Mouse (Mus musculus): ENCODE results near the gene Rtn4. TPM values are rescaled to one million over a fixed set of nuclear protein-coding genes. Genes with fewer than 3 reads are reported as not detected.
"Not testable (repeated sequence)": the region's sequence is repeated elsewhere in the genome, so short reads cannot be mapped to it uniquely, and the experiment has no call there.

The Rtn4 gene
- polyA plus RNA-seq (2011; ENCODE audit: insufficient read depth, insufficient read length, low read depth, missing spikeins) = 384 and 410 TPM in 2 replicates

DNA sequence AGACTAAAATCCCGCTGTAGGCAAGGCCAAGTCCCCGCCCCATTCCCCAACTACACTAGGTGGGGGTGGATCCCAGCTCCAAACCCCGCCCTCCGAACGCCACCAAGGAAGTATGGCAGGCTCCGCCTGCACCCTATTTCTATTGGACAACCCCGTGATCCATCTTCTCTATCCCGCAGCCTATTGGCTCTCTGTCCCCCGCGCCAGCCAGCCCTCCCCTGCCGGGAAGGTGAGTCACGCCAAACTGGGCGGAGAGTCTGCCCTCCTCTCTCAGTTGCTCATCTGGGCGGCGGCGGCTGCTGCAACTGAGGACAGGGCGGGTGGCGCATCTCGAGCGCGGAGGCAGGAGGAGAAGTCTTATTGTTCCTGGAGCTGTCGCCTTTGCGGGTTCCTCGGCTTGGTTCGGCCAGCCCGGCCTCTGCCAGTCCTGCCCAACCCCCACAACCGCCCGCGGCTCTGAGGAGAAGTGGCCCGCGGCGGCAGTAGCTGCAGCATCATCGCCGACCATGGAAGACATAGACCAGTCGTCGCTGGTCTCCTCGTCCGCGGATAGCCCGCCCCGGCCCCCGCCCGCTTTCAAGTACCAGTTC, at the start of gene Rtn4:
Gene Rtn4, plus strand, starts transcription at position 265 of the 590 bp plus-strand sequence.
- Histone ChIP-seq H3K9me3 (replicated peaks; ENCODE audit: control insufficient read depth, insufficient read depth, low read length, poor library complexity, severe bottlenecking) (no peaks in the 10 kb centered on the region), H3K27ac (ENCODE audit: insufficient read depth, low read length) (peak within 1 kb of the TSS; percentile 94), H3K4me1 (ENCODE audit: control insufficient read depth, insufficient read depth, low read length) (no peaks in the 10 kb centered on the region), H3K36me3 (ENCODE audit: control insufficient read depth, insufficient read depth, low read length, poor library complexity, severe bottlenecking) (peaks cover 19% of the 10 kb centered on the region), H3K4me3 (ENCODE audit: low read depth, low read length) (peak within 1 kb of the TSS; percentile 94), H3K27me3 (ENCODE audit: control insufficient read depth, insufficient read depth, low read length, poor library complexity, severe bottlenecking) (no peaks in the 10 kb centered on the region), H3K9ac (ENCODE audit: low read depth, poor library complexity, severe bottlenecking) (peak within 1 kb of the TSS; percentile 97)
- TF ChIP-seq EP300 (IDR thresholded peaks at IDR 0.05; ENCODE audit: insufficient read depth, low read depth, low read length) (no peak), POLR2A (IDR thresholded peaks at IDR 0.05; ENCODE audit: insufficient read depth, low read length) (peak; percentile 94)

DNA sequence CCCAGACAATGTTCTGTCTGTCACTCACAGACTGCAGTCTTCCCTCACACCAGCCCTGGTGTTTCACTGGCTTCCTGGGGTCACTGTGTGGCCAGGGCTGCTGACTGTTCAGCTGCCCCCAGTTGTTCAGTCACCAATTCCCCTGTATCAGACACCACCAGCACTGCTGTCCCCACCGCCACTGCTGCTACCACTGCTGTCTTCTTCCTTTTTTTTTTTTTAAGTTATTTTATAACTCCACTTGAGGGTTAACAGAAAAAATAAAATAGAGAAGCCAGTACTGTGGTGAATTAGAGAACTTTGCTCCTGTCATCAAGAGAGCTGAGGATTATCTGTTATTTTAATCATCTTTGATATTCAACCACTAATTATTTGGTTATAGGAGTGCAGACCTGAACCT, 48.3 kb upstream of the Rtn4 start:
- Histone ChIP-seq H3K9me3 (replicated peaks; ENCODE audit: control insufficient read depth, insufficient read depth, low read length, poor library complexity, severe bottlenecking) (no peaks in the 10 kb centered on the region), H3K4me3 (ENCODE audit: low read depth, low read length) (no peak overlapping the region), H3K27ac (ENCODE audit: insufficient read depth, low read length) (no peak overlapping the region), H3K4me1 (ENCODE audit: control insufficient read depth, insufficient read depth, low read length) (peaks cover 2% of the 10 kb centered on the region), H3K27me3 (ENCODE audit: control insufficient read depth, insufficient read depth, low read length, poor library complexity, severe bottlenecking) (no peaks in the 10 kb centered on the region; the same call in 1 of the 2 replicates), H3K9ac (ENCODE audit: low read depth, poor library complexity, severe bottlenecking) (no peak overlapping the region), H3K36me3 (ENCODE audit: control insufficient read depth, insufficient read depth, low read length, poor library complexity, severe bottlenecking) (no peaks in the 10 kb centered on the region)
- TF ChIP-seq CTCF (IDR thresholded peaks at IDR 0.05; ENCODE audit: low read depth, low read length) (no peak), EP300 (IDR thresholded peaks at IDR 0.05; ENCODE audit: insufficient read depth, low read depth, low read length) (no peak), POLR2A (IDR thresholded peaks at IDR 0.05; ENCODE audit: insufficient read depth, low read length) (no peak)

DNA sequence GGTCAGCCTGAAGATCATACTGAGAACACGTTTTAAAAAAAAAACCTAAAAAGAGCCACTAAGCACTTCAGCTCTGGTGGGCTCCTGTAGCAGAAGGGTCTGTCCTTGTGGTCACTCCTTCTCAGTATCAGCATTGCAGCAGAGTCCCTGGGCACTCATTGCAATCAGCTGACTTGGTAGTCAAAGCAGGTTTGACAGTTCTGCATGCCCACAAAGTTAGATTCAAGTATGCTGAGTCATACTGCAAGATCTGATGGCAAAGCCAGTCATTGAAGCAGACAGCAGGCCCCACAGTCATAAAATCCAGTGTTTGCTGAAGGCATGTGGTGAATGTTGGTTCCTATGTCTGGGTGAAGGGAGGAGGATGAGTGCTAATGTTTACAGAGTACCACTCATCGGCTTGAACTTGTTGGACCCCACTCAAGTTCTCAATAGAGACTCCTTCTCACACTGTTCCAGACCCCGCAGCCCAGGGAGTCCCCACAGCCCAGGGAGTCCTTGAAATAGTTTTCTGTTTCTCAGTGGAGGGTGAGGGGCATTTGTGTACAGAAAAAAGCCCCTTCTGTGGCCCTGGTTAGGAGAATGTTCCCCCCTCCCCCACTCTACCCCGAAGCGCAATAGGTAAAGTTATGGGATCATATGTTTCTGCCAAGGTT, 47.2 kb upstream of the Rtn4 start:
- Histone ChIP-seq H3K4me1 (ENCODE audit: control insufficient read depth, insufficient read depth, low read length) (peaks cover 2% of the 10 kb centered on the region), H3K27ac (ENCODE audit: insufficient read depth, low read length) (no peak overlapping the region), H3K9ac (ENCODE audit: low read depth, poor library complexity, severe bottlenecking) (no peak overlapping the region), H3K4me3 (ENCODE audit: low read depth, low read length) (no peak overlapping the region), H3K27me3 (ENCODE audit: control insufficient read depth, insufficient read depth, low read length, poor library complexity, severe bottlenecking) (no peaks in the 10 kb centered on the region; the same call in 1 of the 2 replicates), H3K9me3 (replicated peaks; ENCODE audit: control insufficient read depth, insufficient read depth, low read length, poor library complexity, severe bottlenecking) (no peaks in the 10 kb centered on the region), H3K36me3 (ENCODE audit: control insufficient read depth, insufficient read depth, low read length, poor library complexity, severe bottlenecking) (no peaks in the 10 kb centered on the region)
- TF ChIP-seq POLR2A (IDR thresholded peaks at IDR 0.05; ENCODE audit: insufficient read depth, low read length) (no peak), EP300 (IDR thresholded peaks at IDR 0.05; ENCODE audit: insufficient read depth, low read depth, low read length) (no peak), CTCF (IDR thresholded peaks at IDR 0.05; ENCODE audit: low read depth, low read length) (no peak)

DNA sequence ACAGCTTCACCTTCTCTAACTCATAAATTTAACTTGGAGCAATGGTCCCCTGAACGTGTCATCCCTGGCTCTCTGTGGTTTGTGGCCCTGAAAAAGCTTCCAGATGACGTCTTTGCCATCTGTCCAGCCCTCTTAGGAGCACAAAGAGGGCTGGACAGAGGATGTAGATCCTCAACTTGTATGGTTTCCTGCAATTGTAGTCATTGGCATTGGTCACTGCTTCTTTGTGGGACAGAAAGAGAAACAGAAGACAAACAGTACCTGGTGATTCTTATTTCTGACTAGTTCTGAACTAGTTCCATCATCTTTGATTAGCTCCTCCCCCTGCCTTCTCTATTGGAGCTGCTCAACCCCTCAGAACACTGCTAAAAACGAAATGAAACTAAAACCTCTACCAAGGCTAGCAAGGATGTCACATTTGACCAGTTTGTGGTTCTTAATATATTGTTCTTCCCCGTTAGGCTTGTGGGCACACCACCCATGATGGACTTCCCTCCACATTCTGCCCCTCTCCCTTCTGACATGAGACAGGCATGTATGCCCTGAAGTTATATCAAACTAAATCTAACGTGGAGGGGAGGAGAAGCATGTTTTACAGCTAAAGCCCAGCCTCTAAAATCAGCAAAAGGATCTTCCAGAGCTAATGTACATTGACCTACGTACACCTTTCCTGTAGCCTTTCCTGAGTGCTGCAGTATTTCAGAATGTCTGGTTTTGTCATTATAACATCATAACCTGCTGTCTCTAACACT, 45.0 kb upstream of the Rtn4 start:
- TF ChIP-seq CTCF (IDR thresholded peaks at IDR 0.05; ENCODE audit: low read depth, low read length) (no peak), EP300 (IDR thresholded peaks at IDR 0.05; ENCODE audit: insufficient read depth, low read depth, low read length) (no peak), POLR2A (IDR thresholded peaks at IDR 0.05; ENCODE audit: insufficient read depth, low read length) (no peak)
- no peak overlapping the region for H3K27ac ChIP-seq (ENCODE audit: insufficient read depth, low read length)

DNA sequence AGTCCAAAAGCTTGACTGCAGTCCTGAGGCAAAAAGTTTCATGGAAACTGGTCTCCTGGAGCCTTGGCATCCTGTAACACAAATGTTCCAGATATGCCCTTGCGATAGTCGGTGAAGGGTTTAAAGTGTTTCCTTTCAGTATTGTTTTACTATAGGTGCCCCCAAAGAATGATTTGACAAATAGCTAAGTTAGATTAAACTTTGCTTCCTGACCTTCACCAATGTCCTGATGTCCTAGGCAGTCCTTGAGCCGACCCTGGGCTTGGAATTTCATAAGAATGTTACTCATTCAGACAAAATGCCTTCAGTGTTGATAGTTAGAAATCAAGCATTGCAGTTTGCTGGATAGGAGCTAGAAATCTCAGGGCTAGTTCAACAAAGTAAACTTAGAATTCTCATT, 37.4 kb upstream of the Rtn4 start:
- not testable (repeated sequence) for H3K4me1 ChIP-seq (ENCODE audit: control insufficient read depth, insufficient read depth, low read length); H3K36me3 ChIP-seq (ENCODE audit: control insufficient read depth, insufficient read depth, low read length, poor library complexity, severe bottlenecking); H3K9ac ChIP-seq (ENCODE audit: low read depth, poor library complexity, severe bottlenecking); H3K4me3 ChIP-seq (ENCODE audit: low read depth, low read length); H3K27me3 ChIP-seq (ENCODE audit: control insufficient read depth, insufficient read depth, low read length, poor library complexity, severe bottlenecking); H3K27ac ChIP-seq (ENCODE audit: insufficient read depth, low read length)
- H3K9me3 ChIP-seq (replicated peaks; ENCODE audit: control insufficient read depth, insufficient read depth, low read length, poor library complexity, severe bottlenecking) = peaks cover 21% of the 10 kb centered on the region

More for the DNA sequence above, 45.0 kb upstream of the Rtn4 start:
- no peak overlapping the region for H3K4me3 ChIP-seq (ENCODE audit: low read depth, low read length)
- no peak overlapping the region for H3K9ac ChIP-seq (ENCODE audit: low read depth, poor library complexity, severe bottlenecking)
- no peaks in the 10 kb centered on the region for H3K9me3 ChIP-seq (replicated peaks; ENCODE audit: control insufficient read depth, insufficient read depth, low read length, poor library complexity, severe bottlenecking)
- peaks cover 2% of the 10 kb centered on the region for H3K4me1 ChIP-seq (ENCODE audit: control insufficient read depth, insufficient read depth, low read length)
- no peaks in the 10 kb centered on the region for H3K36me3 ChIP-seq (ENCODE audit: control insufficient read depth, insufficient read depth, low read length, poor library complexity, severe bottlenecking)
- no peaks in the 10 kb centered on the region; the same call in 1 of the 2 replicates for H3K27me3 ChIP-seq (ENCODE audit: control insufficient read depth, insufficient read depth, low read length, poor library complexity, severe bottlenecking)

DNA sequence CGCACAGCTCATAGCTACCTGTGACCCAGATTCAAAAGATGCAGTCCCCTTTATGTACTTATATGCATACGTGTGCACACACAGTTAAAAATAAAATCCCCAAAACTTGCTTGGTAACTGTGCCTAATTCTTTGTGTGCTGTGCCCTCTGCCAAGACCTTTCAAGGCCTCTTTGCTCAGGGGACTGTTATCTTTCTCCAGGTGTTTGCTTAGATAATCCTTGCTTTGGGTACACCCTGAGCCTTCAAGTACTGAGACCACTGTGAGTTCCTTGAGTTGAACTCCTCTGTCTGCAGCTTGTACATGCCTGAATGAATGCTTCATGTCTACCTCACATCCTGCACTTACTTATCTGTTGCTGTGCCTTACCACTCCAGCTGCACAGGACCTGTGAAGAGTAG, 32.0 kb upstream of the Rtn4 start:
- Histone ChIP-seq H3K27ac (ENCODE audit: insufficient read depth, low read length) (no peak overlapping the region), H3K4me1 (ENCODE audit: control insufficient read depth, insufficient read depth, low read length) (no peaks in the 10 kb centered on the region), H3K27me3 (ENCODE audit: control insufficient read depth, insufficient read depth, low read length, poor library complexity, severe bottlenecking) (no peaks in the 10 kb centered on the region), H3K36me3 (ENCODE audit: control insufficient read depth, insufficient read depth, low read length, poor library complexity, severe bottlenecking) (no peaks in the 10 kb centered on the region), H3K9ac (ENCODE audit: low read depth, poor library complexity, severe bottlenecking) (no peak overlapping the region), H3K4me3 (ENCODE audit: low read depth, low read length) (no peak overlapping the region), H3K9me3 (replicated peaks; ENCODE audit: control insufficient read depth, insufficient read depth, low read length, poor library complexity, severe bottlenecking) (peaks cover 16% of the 10 kb centered on the region)
- no peak for TF ChIP-seq EP300 (IDR thresholded peaks at IDR 0.05; ENCODE audit: insufficient read depth, low read depth, low read length)
- TF ChIP-seq CTCF (IDR thresholded peaks at IDR 0.05; ENCODE audit: low read depth, low read length) = no peak
- TF ChIP-seq POLR2A (IDR thresholded peaks at IDR 0.05; ENCODE audit: insufficient read depth, low read length) = no peak
